Mouse (Mus musculus): ENCODE measurements around the gene Slc16a6.
A peak's percentile ranks its signal among the peaks of the same experiment; 100 is the strongest.
"Not testable (repeated sequence)": the region's sequence is repeated elsewhere in the genome, so short reads cannot be mapped to it uniquely, and the experiment has no call there.

Slc16a6 gene

DNA sequence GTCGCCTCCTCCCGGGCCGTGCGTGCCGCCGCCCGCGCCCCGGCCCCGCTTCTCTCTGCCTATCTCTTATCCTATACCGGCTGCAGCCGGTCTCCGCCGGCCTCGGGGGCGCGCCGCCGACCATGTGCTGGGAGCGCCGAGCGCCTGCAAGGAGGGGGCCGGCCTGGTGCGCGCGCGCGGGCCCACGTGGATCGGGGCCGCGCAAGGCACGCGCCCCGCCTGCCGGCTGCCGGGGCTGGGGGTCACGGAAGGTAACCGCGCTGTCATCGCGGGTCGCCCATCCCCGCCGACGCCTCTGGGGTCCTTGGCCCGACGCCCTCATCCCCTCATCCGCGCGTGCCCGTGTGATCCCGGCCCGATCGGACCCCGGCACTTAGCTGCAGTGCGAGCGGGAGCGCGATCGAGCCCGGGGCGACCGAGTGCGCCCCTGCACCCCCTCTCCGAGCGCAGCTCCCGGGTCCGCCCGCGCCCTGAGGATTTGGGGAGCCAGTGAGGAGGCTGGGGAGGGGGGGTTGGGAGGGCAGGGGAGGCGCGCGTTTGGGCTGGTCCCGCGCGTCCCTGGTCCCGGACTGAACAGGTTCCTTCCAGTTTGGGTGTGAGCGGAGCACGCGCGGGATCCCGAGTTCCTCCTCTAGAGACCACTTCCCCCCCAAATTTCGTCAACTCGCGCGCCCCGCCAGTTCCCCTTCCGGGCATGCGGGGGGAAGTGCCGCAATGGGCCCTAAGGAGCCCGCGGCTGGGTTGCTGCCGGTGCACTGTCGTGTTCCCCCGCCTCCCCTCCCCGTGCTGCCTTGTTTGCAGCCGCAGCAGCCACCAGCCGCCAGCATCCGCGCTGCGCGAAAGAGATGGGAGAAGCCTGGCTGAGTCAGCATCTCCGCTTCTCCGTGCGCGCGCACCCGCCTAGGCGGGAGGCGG is at the start of gene Slc16a6, which contains the start of gene Arsg:
Slc16a6 (minus strand) TSS at position 428 of the 915 bp plus-strand sequence.
Arsg (plus strand) TSS at position 204 of the 915 bp plus-strand sequence.
- DNase-seq (ENCODE audit: low spot score in 2 of 2), result peak; percentile 90 to 95

DNA sequence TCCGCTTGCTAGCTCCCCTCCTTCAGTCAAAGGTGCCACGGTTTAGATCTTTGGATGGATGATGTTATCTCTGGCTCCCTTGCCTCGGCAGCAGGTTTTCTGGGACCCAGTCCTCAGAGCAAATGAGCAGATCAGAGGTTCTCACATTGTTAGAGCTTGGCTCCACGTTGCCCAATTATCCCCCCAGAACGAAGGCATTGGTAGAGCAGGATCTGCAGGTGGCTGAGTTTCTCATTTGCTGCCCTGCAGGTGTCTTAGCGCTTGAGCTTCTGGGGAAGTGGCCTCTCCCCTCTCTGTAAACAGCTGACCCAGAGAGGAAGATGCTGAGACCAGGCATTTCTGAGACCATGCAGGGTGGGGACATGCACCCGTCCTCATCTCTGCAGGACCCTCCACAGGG is 47.6 kb upstream of the Slc16a6 start:
- no peak for DNase-seq (ENCODE audit: low spot score in 2 of 2)

DNA sequence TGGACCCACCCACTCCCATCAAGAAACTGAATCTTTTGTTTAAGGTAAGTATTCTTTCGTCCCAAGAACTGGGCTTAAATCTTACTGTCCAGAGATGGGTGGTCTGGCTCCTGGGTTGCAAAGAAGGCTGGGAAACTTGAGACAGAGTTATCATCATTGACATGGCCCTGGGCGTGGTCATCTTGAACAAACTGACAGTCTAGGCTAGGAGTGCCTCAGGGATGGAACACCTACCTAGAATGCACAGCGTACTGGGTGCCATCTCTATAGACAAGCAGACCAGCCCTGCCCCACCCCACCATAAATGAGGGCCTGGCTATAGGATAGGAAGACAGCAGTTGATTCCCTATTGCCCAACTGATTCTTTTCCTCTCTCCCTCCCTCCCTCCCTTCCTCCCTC is 44.4 kb upstream of the Slc16a6 start:
- peak in 1 of 2 experiments; percentile 33 for DNase-seq (ENCODE audit: low spot score in 2 of 2)

DNA sequence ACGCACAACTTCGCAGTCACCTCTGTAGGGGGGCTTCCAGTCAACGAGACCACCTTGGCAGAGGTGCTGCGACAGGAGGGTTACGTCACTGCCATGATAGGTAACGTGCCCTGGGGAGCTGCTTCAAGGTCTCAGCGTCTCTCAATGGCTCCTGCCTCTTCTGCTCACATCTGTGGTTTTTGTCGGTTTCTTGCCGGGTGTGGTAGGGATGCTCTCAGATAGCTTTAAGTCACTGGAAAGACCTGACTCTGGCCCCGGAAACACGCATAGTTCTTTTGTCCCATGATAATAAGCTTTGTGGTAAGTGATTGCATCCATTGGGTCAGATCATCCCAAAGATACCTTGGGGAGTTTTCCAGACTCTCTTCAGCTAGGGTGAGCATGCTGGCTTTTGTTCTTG is 43.9 kb upstream of the Slc16a6 start:
- DNase-seq (ENCODE audit: low spot score in 2 of 2), result no peak

DNA sequence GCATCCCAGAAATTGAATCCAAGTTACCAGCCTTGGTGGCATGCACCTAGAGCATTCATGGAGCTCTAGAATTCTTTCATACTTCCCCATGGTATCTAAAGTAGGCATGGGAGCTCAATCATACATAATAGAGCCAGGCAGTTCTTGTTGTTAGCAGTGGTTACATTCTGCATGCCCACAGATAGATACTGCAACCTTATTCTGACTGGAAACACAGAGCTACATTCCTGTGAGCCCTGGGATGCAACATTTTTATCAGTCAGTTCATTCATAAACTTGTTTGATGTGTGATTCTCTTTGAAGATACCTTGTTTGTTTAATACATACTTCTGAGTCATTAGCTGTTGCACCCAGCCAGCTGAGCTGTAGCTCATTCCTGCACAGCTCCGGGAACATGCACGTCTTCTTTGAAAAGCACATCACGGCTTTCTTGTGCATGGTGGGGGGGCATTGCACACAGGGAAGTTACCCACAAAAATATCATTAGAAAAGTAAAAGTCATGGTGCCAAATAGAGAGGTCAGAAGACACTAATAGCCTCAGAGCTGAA is 40.7 kb upstream of the Slc16a6 start:
- DNase-seq (ENCODE audit: low spot score in 2 of 2), result no peak

DNA sequence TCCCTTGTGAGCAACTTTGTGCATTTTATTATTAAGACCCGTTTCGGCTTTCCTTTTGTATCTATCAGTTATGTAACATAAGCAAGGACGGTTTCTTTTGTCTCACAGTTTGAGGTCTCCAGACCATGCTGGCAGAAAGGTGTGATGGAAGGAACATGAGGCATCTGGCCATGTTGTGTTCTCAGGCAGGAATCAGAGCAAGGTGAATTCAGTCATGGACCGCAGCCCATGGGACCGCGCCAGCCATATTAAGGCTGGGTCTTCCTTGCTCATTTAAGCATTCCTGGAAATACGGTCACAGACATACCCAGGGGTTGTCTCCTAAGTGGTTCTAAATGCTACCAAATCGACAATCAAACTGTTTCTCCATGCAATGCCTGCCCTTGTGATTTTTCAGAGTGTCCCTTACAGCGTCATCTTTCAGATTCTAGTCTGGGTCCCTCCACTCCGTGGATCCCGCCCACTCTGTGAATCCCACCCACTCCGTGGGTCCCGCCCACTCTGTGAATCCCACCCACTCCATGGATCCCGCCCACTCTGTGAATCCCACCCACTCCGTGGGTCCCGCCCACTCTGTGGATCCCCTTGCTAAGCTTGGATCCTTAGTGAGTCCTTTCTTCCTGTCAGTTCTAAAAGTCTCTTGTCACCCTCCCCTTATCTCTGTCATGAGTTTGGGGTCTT is 39.7 kb upstream of the Slc16a6 start:
- DNase-seq (ENCODE audit: low spot score in 2 of 2), result no peak

DNA sequence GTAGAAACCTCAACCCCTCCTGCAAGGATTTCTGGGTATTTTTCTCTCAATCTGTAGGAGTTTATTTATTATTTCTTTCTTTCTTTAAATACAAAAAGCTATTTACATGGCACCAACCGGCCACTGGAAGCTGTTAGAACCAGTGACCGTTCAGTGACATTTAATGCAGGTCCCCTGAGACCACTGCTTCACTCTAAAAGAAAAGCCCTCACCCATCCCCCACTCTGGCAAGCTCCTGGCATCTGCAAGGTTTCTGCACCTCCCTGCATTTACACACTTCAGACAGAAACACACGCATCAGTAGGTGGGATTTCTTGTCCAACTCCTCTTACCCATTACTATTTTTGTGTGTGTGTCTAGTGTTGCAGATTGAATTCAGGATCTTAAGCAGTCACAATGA is 33.7 kb upstream of the Slc16a6 start:
- DNase-seq (ENCODE audit: low spot score in 2 of 2), result no peak

DNA sequence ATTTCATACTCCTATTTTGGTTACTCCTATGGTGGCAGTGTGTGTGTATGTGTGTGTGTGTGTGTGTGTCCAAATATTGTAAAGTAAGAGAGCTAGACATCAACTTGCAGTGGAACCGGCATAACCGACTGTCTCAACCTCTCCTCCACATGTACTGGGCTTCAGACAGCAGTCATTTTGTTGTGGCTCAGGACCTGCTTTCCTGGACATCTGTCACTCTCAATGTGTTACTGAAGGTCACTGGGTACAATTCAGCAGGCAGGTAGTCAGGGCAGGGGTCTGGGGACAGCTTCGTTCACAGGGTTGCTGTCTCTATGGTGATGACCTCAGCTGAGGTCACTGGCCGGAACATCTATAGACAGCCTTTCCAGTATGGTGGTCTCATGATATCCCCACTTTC is 32.4 kb upstream of the Slc16a6 start:
- DNase-seq (ENCODE audit: low spot score in 2 of 2), result no peak

DNA sequence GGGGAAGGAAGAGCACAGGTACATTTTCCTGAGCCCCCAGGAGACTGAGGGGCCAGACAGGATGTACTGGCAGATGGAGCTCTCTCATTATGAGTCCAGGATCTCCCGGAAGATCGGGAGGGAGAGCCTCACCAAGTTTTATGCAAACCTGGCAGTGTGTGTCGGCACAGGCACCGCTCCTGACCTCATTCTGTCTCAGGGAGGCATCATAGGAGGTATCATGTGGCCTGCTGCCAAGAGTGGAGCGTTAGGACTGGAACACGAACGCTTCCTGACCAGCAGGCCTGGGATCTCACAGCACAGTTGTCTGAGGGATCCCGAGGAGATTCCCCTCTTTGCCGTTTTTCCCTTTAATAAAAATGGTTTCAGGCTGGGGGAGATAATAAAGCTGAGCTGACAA is 31.6 kb upstream of the Slc16a6 start:
- no peak for DNase-seq (ENCODE audit: low spot score in 2 of 2)

DNA sequence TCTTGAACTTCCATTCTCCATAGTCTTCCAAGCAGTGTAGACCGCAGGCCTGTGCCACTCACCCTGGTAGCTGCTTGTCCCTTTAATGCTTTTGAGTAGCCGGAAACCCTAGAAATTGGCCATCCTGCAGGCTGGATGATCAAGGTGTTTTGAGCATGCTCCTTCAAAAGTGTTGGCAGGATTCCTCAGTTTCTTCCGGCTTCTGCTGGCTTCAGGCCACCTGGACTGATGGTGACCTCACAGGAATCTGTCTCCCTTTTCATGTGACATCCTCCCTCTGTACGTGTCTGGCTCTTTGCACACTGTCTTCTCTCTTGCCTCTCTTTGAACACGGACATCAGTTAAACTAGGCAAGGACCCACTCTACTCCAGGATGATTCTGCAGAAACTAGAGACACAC is 26.8 kb upstream of the Slc16a6 start:
- no peak for DNase-seq (ENCODE audit: low spot score in 2 of 2)

DNA sequence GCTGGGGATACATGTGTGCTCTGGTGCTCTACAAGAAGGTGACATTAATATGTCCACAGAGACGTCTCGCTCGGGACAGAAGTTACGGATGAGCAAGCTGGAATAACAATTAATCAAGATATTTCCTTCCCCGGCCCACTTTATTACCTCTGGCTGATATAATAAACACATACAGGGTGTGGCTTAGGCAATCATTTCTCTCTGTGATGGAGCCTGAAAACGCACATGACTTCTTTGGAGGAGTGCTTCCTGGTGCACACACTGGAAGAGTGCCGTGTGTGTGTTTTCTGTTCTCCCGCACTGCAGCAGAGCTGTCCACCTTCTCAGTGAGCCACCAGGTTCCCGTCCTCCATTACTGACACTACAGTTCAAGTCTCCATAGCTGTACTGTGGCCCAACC is 24.6 kb upstream of the Slc16a6 start:
- no peak for DNase-seq (ENCODE audit: low spot score in 2 of 2)

DNA sequence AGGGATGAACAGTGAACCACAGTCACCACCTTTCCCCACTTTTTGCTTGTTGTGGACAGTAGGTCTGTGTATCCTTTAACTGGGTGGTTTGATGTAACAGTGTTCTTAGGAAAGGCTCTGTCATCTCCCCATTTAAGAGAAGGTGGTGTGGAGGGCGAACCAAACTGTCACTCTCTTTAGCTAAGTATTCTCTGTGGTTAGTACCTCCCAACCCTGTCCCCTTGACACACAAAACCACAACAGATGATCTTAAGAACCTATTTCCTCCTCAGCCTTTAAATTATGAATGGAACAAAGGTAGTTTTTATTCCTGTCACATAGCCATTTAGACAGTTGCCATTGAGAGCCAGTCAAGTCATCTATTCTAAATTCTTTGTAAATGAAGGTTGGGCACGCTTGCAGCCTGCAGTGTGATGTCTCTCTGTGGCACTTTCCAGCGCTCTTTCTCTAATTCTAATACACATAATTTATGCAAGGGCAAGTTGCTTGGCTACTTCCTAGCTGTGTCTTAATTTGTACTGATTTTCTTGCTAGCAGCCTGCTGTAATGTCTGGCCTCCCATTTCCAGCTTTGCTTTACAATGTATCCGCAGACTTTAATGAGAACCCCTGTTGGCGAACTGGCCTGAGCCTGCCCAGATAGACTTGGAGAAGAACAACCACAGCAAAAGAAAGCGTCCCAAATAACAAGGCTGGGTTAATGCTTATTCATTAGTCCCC is 23.8 kb upstream of the Slc16a6 start:
- DNase-seq (ENCODE audit: low spot score in 2 of 2), result no peak

DNA sequence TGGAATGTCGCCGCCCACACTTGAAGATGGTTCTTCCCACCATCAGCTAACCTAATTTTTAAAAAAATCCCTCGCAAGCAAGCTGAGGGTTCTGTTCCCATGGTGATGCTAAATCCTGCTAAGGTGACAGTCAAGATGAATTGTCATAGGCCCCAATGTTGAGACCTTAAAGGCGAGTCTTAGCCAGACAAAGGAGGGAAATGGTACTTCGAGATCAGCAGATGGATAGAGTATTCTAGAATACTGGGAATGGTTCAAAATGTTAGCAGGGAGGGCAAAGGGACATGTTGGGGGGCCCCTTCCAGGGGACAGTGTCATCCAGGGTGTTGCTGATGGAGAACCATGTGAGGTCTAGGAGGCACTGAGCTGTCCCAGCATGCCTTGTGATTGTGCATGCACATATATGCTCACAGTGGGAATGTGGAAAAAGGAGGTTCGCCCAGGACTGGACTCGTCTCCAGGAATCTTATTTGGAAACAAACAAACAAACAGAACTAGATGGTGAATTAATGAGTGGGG is 23.1 kb upstream of the Slc16a6 start:
- DNase-seq (ENCODE audit: low spot score in 2 of 2), result no peak

DNA sequence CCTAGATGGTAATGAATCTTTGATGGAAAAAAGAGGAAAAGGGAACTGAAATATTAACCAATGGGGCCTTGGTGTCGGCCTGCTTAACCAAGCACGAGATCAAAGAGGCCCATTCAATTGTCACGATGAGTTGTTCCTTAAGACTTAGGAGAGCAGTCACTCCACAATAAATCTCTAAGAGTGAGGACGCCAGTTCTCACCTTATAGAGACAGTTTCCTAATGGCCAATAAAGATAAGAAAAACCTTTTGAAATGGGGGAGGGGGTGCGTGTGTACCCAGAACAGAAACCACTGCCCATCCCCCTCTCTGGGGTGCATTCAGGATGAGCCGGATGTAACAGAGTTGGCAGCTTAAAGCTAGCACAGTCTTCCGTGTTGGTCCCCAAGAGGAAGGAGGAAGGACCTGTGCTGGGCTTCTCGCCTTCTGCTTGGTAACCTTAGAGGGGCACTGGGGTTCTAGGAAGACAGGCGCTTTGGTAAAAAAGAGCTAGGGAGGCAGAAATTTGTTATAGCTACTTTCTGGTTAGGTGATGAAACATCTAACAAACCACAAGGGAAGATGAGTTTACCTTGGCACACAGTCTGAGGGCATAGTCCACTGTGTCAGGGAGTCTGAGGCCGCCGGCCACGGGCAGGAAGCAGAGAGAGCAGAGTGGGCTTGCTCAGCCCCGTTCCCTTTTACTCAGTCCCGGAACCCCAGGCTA is 22.5 kb upstream of the Slc16a6 start:
- peak in 1 of 2 experiments; percentile 35 for DNase-seq (ENCODE audit: low spot score in 2 of 2)

DNA sequence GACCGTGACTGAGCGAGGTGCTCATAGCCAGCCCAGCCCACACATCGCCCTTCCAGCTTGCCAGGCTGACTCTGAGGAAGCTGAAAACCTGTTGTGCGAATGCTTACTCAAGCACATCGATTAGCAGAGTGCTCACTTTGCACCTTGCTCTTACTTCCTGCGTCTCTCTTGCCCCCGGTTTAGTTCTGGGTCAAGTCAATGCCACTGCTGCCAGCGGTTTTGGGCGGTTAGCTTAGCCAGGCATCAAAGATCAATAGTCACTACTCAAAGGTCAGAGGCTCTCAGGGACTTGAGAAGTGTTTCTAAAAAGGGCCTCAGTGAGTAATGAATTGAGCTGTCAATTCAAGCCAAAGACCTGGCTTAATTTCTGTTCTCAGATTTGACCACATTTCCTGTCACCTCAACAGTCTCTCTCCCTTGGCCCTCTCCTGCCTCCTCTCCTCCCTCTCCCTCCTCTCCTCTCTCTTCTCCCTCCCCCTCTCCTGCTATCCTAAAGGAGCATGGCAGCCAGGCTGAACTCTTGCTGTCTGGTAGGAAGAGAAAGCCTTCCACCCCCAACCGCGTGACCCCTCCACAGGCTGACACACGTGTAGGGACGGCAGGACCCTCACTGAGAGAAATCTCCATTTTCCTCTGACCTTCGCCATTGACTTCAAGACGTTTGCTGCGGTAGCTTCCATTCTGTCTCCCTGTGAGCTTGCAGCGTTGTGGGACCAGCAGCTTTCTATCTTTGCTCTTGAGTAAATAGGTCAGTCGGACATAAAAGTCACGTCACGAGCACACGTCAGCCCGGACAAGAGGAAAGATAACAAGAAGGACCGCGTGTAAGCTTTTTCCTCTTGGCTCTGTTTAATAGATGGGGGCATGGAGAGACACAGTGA is 21.7 kb upstream of the Slc16a6 start:
- DNase-seq (ENCODE audit: low spot score in 2 of 2), result no peak

DNA sequence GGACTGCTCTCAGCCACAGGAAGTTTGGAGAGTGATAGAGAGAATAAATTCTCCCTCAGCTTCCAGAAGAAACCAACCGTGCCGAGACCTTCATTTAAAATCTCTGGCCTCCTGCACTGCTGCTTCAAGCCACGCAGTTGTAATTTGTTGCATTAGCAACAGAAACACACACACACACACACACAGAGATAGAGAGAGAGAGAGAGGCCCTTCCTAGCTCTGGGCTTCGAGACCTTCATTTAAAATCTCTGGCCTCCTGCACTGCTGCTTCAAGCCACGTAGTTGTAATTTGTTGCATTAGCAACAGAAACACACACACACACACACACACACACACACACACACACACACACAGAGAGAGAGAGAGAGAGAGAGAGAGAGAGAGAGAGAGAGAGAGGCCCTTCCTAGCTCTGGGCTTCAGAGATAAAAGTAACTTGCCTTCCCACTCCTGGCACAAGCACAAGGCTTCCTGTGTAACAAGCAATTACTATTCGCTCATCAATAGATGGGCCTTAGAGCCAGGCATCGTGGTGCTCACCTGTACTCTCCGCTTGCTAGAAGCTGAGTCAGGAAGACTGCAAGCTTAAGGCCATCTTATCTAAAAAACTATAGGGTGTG is 19.6 kb upstream of the Slc16a6 start:
- not testable (repeated sequence) for DNase-seq (ENCODE audit: low spot score in 2 of 2)

DNA sequence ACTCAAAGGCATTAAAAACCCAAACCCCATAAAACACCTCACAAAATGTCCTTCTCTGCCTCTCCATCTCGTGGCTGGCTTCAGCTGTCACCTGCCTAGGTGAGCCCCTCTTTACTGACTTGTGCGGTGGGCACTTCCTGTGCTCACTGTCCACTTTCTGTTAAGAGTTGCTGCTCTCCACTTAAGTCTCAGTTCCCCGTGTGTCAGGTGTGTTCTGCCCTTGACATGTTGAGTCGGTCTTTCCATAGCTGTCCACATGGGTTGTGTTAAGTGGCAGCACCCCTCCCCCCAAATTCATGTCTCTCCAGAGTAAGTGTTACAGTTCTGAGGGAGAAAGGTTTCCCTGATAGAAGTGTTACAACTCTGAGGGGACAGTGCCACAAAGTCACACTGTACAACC is 18.4 kb upstream of the Slc16a6 start:
- DNase-seq (ENCODE audit: low spot score in 2 of 2), result no peak

DNA sequence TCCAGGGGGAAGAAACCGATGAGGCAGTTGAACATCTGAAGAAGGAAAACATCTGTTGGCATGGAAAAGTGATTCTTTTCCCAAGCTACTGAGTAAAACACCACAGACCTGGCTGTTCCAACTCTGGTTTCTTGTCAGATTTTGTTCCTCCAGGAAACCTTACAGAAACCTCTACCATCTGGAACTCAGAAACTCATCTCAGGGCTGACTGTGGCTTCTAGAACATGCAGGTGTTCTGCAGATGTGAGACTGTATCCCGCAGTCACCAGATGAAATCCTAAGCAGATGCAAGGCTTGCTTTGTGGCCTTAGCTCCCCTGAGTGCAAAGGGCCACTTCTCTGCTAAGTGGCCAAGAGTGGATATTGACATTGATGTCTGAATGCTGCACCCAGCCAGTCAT is 16.4 kb upstream of the Slc16a6 start:
- DNase-seq (ENCODE audit: low spot score in 2 of 2), result no peak

DNA sequence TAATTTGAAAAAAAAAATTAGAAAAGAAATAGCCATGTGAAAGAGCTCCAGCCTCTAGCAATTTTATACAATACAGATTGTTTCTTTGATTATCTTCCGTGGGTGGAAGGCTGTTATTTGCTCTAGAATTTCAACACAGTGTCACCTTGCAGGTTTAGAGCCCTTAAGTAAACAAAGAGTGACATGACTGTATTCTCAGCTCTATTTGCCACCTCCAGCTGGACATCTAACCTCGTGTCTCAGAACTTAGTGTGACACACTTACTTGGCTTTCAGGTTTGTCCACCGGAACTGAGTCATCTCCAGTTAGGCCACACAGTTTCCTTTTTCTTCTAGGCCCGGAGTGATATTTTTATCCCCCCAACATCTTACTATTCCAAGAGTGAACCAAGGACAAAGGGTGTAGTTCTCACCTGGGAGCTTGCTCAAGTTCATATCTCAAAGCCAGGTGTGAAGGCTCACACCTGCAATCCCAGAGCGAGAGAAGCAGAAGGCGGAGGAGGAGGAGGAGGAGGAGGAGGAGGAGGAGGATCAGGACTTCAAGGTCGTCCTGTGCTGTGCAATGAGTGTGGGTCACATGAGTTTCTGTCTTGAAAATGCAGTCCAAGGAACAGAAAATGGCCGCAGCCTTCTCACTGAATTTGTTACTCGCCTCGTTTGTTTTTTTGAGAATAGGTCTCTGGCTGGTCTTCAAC is 14.7 kb upstream of the Slc16a6 start:
- DNase-seq (ENCODE audit: low spot score in 2 of 2), result no peak

Data from spleen, postnatal 4 days (tissue).